Mouse (Mus musculus) limb, embryonic 15.5 days (tissue): ENCODE data around the gene Klhl10. TPM values are rescaled to one million over a fixed set of nuclear protein-coding genes. Genes with fewer than 3 reads are reported as not detected.

Experiments used
- microRNA-seq: library from miRNA; unstranded; fragments of <30 nt; microRNA quantifications from one replicate; pipeline ENCODE4, GENCODE M21; 2016
- polyA plus RNA-seq: library from polyadenylated mRNA; unstranded; fragments of >200 nt; fragmentation: Nextera tagmentation; extraction: Ambion mirVana; gene quantifications from 2 replicates; pipeline ENCODE4 v1.2.1, GENCODE M21; 2015

Klhl10 gene
- polyA plus RNA-seq, 1 experiment from 2014 or later: 0.64 TPM

Small RNA genes lying within 50 kb of the gene (microRNA-seq; reads per million reads assigned to microRNA genes)
- gene Gm27374 (not detected), gene Mir7116 (not detected)

Other genes with a start within 250 kb of the Klhl10 start
- gene Krt9, start 248.7 kb upstream of the Klhl10 start, polyA plus RNA-seq: 0.13 and 0.24 TPM in 2 replicates
- gene Krt14, start 234.4 kb upstream of the Klhl10 start, polyA plus RNA-seq: 1,243 and 1,298 TPM in 2 replicates
- gene Krt16, start 193.0 kb upstream of the Klhl10 start, polyA plus RNA-seq: 11.7 and 16.2 TPM in 2 replicates
- gene Krt17, start 180.9 kb upstream of the Klhl10 start, polyA plus RNA-seq: 264 and 267 TPM in 2 replicates
- gene Krt42, start 172.0 kb upstream of the Klhl10 start, polyA plus RNA-seq: 0.15 TPM in 1 of 2 replicates, not detected in the other
- 1,535 and 1,764 TPM in 2 replicates for gene Eif1, start 122.0 kb upstream of the Klhl10 start, polyA plus RNA-seq
- gene Gast, start 107.5 kb upstream of the Klhl10 start, polyA plus RNA-seq: 3.1 and 4.0 TPM in 2 replicates
- 1.9 and 2.8 TPM in 2 replicates for gene Hap1, start 85.8 kb upstream of the Klhl10 start, polyA plus RNA-seq
- 305 and 309 TPM in 2 replicates for gene Jup, start 44.2 kb upstream of the Klhl10 start, polyA plus RNA-seq
- 107 and 114 TPM in 2 replicates for gene P3h4, start 27.1 kb upstream of the Klhl10 start, polyA plus RNA-seq
- gene Fkbp10, start 26.2 kb upstream of the Klhl10 start, polyA plus RNA-seq: 210 and 239 TPM in 2 replicates
- 137 and 141 TPM in 2 replicates for gene Nt5c3b, start 109 bp upstream of the Klhl10 start, polyA plus RNA-seq
- gene Klhl11, start 30.8 kb downstream of the Klhl10 start, polyA plus RNA-seq: 9.5 and 10.0 TPM in 2 replicates
- gene Acly, start 86.1 kb downstream of the Klhl10 start, polyA plus RNA-seq: 181 and 189 TPM in 2 replicates
- 0.19 and 0.56 TPM in 2 replicates for gene Ttc25, start 103.7 kb downstream of the Klhl10 start, polyA plus RNA-seq
- 25.1 and 30.5 TPM in 2 replicates for gene Cnp, start 133.0 kb downstream of the Klhl10 start, polyA plus RNA-seq
- 73.7 and 77.9 TPM in 2 replicates for gene Nkiras2, start 177.3 kb downstream of the Klhl10 start, polyA plus RNA-seq
- 218 and 227 TPM in 2 replicates for gene Dnajc7, start 178.3 kb downstream of the Klhl10 start, polyA plus RNA-seq